Mouse (Mus musculus) E14TG2a.4 (cell line): ENCODE results near the gene Rpl26.

Experiments
- CTCF ChIP-seq: conservative IDR thresholded peaks from 2 replicates; pipeline ENCODE4 v1.5.1; 2014; ENCODE audit warnings: low read length
- POU5F1 ChIP-seq: IDR thresholded peaks from 2 replicates; pipeline ENCODE4 v1.6.1; 2014; ENCODE audit warnings: low read length, borderline replicate concordance

DNA sequence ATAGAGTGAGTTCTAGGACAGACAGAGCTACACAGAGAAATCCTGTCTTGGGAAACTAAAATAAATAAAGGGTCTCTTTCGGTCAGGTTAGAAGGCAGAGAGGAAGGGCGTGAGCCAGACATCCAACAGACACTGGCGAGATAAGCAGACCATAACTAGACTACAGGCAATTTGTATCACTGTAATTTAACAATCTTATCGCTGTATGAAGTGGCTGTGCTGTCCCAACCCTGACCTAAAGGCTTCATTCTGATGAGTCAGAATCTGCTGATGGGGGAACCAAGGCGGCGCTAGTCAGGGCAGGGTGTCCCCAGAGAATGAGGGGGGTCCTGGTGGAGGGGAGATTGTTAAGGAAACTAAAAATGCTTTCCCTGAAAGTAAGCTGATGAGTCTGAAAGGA is 2.6 kb upstream of the Rpl26 start:
- TF ChIP-seq CTCF (no peak), POU5F1 (no peak)
